Mouse (Mus musculus) urinary bladder, postnatal 14 days (tissue): Measurements from ENCODE around the gene Atp2b2.

Experiments
- DNase-seq: peaks from one replicate; pipeline ENCODE4 v3.0.0; 2021; ENCODE audit warnings: low spot score

The Atp2b2 gene

DNA sequence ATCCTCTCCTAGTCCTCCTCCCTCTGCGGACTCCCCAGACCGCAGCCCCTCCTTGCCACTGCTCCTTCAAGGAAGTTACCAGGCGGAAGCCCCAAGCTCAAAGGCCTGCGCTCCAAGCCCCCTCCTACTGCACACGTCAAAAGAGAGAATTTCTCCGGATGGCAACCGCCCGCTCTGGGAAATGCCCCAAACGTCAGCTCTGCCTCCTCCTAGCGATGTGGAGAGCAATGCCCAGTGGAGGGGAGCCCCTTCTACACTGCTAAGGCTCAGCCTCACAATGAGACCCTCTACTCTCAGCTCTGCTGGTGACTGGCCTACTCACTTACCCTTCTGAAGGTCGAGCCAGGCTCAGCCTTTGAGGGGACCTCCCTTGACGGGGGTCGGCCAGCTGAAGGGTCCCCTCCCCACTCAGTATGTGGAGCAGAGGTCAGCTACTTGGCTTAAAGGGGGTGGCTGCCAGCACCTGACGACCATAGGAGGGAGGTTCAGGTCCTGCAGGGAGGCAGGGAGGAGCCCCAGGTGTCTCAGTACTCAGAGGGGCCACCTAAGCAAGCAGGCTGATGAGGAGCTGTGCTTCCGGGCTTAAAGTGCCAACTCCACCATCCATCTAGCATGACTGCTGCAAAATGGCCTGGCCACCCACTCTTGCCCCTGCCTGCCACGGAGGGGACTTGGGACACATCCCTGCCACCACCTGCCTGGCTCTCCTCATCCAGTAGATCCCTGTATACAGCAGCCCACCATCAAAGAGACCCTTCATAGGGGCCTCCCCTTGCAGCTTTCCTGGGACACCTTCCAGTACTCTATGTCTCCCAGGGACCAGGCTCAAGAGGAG is 152.2 kb downstream of the Atp2b2 start:
- DNase-seq, result no peak

DNA sequence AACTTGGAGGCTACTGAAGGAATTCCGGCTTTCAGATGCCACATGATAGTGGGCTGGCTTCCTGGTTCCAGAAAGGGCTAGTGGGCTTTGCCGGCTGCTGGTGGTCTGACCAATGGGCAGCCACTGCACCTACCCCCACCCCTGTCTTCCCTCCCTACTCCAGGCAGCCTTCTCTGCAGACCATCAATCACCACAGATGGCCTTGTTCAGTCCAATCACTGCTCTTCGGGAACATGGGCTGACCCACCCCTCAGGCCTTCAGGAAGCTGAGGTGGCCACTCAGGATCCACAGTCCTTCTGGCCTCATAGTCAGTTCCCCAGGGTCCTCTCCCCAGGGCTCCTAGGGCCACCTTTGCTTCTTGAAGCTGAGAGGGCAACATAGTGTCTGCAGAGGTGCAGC is 153.2 kb downstream of the Atp2b2 start:
- DNase-seq, result no peak

DNA sequence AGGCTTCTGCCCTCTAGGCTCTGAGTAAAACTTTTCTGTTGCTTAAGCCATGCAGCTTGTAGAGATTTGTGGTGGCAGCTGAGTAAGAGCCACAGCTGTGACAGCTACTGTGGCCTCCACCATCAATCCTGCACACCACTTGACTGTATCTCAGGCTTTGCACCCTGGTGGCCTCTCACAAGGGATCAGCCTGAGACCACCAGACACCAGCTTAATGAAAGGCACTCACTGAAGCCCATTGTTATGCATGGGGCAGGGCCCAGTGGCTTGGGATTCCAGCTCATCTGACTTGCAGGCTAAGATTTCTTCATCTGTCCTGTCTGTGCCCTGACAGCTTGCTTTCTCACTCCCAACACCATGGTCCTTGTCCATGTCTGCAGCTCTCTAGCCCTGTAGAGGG is 155.5 kb downstream of the Atp2b2 start:
- no peak for DNase-seq

DNA sequence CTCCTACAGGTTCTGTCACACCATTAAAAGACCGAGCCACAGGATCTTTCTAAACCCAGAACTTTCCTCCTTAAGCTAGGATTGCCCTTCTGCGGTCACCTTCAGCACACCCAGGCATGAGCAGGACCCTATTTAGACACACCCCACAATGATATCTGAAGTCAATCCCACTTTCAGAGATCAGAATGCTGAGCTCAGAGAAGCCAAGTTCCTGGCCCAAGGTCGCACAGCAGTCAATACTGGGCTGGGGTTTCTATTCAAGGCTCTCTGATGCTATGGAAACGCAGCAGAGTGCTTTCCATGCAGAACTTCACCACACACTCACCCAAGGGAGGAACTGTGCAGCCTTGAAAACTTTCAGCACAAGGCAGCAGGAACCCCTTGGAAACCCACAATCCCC is 157.6 kb downstream of the Atp2b2 start:
- DNase-seq, result no peak

DNA sequence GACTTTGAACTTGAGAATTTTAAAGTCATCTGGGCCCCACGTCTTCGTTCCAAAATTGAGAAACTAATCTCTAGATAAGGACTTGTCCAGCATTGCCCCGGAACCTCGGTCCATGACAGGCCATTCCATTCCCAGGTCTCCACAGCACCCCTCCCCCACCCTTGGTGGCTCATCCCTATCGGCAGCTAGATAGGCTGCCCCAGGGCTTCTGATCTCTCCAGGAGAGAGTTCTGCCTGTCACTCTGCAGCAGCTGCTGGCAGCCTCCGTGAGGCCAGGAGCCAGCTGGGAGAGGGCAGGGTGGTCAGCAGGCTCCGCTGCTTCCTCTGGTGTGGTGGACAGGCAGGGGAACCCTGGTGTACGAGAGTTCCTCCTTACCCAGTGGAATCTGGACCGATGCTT is 159.2 kb downstream of the Atp2b2 start:
- DNase-seq, result no peak

DNA sequence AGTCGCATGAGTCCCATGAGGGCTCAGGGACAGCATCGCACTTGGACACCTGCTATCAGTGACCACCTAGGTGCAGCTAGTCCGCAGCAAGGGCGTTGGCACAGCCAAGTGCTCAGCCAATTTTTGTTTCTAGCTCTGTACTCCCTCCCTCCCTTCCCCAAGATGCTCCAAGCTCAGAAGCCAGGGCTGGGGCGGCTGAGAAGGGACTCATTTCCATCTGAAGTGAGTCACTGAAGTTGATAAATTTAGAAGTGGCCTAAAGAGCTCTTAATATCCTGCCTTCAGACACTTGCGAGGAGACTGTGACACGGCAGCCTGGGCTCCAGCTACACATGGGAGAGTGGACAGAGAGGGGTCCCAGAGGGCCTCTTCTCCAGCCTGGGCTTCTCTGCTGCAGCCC is 160.0 kb downstream of the Atp2b2 start:
- no peak for DNase-seq

DNA sequence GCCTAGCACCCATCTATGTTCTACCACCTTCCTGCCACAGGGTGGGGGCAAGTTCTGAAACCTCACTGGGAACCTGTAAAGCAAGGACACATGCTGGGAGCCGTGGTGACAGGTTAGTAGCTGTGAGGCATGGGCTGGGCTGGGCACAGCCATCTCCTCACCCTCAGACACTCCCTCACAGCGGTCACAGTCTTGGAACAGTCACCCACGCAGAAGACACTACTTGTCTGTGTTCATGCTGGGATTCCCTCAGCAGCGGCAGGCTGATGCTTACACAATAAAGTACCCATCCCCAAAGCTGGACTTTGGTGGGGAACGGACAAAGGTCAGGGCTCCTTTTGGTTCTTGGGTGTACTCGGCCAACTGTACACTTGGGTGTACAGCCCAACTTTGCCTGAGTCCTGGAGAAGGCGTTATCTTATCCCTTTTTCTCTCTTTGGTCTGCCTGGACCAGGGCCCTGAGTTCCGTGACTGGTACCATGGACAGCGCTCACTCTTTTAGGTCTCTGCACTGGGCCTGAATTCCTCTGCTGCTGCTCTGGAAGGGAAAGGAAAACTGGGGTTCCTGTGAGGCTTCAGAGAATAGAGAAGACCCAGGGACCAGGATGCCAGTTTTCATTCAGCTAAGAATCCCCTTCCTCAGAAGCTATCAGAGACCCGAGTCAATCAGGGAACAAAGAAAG is 160.7 kb downstream of the Atp2b2 start:
- peak; percentile 13 for DNase-seq

DNA sequence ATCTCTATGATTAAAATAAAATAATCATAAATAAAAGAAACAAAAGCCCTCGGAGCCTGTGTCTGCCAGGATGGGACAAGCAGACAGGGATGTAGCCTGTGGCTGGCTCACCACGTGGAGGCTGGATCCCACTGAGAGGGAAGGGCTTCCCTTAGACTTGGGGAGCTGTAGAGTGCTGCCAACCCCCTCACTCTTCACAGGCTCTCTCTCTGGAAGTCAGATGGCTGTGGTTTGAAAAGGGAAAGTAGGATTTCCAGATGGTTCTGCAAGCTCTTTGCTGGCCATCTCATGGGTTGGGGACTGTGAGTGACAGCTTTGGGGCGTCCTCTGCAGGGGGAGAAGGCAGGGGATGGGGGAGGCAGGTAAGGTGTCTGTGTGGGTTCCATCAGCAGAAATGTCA is 163.0 kb downstream of the Atp2b2 start:
- DNase-seq, result no peak

DNA sequence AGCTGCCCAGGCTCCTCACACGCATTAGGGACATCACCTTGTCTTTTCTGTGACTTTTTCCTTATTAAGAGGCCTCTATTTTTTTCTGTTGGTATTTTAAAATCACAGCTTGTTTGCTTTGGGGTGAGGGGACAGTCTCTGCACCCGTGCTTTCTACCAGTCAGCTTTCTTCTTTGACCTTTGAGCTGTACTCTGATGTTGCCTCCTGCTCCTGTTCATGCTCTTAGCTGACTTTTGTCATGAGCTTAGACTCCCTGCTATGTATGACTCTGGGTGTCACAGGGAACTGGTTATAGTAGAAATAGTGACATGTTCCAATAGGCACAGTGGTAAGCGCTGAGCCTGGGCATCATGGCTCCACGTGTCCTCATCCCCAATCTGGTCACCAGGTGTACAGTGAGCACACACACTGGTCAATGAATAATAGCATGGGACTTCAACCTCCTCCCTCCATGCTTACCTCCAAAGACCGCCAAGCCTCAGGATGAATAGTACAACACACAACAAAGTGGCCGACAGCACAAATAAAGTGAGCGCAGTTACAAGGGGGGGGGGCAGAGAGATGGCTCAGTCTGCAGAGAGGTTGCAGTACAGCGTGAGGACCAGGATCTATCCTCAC is 163.8 kb downstream of the Atp2b2 start:
- no peak for DNase-seq

DNA sequence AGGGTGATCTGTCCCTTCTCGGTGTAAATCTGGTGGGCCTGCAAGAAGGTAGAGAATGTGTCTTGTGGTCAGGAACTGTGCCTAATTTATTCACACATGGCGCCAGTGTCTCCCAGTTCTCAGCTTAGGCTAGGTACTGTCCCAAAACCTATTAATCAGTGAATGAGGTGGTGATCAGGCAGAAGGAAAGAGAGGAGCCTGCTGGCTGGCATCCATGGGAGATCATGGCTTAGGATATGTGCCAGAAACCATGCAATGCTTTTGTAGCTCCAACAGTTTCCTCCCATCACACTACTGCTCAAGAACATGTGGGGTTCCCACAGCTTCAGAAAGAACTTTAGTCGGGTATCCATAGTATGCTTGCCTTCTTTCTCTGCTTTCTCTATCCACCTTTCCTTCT is 165.8 kb downstream of the Atp2b2 start:
- DNase-seq, result no peak

DNA sequence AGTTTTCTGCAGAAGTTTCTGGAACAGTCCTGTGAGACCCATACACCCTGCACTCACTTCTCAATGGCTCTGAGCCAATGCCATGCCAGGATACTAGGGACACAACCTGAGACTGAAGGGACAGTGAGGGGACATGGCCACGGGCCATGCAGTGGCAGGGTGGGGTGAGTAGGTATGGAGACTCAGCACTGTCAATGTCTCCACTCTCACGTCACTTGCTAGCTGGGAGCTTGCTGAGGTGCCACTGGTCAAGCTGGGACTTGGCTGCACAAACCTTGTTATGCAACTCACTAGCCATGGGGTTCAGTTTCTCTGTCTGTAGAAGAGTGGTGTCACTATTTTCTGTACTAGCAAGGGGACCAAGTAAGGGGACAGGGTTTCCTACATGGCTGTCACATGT is 167.2 kb downstream of the Atp2b2 start:
- no peak for DNase-seq

DNA sequence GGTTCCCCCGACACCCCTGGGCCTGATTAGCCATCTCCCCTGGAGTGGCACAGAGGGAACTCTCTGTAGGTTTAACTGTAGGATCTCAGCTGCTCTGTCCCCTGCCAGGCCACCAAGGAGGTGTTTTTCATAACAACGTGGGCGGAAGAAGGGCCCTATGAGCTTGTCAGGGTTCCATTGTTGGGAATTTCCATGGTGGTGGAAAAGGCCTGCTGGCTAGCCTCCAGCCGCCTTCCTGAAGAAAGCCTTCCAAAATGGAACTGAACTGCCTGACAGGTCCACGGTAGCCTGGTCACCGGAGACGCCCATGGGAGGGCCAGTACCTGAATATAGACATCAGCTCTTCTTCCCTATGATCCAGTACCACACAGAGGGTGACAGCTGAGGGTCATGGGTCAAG is 169.8 kb downstream of the Atp2b2 start:
- no peak for DNase-seq

DNA sequence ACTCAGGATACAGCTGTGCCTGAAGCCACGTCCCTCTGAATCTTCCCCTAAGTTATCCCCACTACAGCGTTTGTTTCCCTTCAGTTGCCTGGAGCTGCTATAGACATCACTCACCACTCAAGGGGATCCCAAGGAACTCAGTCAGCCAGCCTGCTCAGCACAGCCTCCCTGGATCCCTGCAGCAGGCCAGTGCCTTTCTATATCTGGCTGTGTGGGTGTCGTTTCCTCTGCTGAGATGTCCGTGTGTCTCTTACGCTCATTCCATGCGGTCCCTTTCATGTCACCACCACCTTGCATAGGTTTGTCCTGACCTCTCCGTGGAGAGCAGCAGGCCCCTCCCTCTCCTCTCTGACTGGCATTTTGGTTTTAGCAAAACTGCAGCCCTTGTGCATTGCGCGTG is 171.6 kb downstream of the Atp2b2 start:
- no peak for DNase-seq

DNA sequence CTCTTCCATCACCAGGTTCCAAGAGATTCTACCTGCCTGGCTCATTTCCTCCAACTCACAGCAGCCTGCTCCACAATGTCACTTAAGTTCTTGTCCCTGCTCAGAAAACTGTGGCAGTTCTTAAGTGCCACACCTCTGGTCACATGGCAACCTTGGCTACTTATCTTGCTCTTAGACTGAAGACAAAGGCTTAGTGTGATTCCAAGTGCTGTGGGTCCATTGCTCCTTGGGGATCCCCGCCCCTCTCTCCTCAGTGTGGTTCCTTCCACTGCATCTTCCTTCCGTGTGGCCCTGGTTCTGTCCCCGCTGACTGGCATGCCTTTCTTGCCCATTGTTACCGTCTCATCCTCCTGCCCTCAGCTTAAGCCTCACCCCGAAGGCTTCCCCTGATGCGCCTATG is 173.9 kb downstream of the Atp2b2 start:
- DNase-seq, result no peak

DNA sequence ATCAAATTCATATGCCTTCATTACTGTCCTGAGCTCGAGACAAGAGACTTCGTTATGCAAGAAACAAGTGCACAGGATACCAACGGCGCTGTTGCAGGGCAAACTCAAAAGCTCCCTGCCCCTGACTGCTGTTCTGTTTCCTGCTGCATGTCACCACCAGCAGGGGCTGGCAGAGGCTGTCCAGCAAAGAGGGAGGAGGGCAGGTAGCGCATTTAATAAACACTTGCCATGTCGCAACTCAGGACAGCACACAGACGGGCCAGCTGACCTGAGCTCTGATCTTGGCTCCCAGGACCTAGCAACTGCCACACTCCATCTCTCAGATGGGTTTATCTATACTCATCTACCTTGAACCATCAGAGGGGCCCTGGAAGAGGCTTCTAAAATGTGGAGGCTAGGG is 176.7 kb downstream of the Atp2b2 start:
- DNase-seq, result no peak

DNA sequence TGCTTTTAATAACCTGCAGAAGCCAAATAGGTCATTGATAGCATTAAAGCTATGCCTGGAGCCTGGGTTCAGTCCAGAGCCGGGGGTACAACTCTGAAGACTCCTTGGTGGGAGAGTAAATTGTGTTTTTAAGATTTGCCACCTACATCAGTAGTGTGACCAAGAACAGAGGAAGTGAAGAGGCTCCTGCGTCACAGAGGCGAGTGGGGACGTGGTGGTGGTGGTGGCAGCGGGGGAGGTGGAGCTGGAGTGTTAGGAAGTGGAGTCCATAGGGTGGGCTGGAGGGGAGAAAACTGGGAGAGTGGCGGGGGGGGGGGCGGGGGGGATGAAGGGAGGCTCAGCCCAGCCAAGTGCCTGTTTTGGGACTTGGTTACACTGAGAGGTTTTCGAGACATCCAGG is 177.6 kb downstream of the Atp2b2 start:
- no peak for DNase-seq

DNA sequence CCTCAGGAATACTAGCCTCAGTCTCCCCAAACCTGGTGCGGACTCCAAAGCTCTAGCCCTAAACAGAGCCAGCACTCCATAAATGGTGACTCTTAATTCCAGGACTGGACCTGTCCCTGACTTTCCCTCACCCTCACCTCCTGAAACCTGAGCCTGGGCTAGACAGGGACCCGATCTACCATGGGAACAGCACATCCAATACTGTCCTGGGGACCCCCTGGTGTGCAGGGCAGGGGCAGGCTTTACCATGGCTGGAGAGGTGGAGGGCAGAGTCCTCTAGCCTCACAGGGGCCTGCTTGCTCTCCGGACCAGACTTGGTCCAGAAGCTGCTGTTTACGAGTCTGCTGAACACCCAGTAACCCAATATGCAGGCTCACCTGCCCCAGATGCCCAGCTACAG is 179.5 kb downstream of the Atp2b2 start:
- DNase-seq, result no peak

DNA sequence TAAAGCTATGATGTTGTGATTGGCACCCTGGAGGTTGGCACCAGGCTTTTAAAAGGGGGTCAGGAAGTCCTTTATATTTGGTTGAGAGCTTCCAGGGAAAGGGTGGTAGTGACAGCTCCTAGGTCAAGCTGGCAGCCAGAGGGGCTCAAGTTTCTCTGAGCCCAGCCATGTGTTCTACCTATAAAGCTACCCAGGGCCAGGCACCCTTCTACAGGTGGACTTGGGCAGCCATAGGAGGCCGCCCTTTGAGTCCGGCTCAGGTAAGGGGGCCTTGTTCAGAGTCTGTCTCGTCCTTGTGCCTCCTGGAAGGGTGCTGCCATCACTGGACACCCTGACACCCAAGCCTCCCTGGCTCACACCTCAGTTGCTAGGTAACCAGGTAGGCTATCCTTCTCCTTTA is 180.5 kb downstream of the Atp2b2 start:
- DNase-seq, result no peak

DNA sequence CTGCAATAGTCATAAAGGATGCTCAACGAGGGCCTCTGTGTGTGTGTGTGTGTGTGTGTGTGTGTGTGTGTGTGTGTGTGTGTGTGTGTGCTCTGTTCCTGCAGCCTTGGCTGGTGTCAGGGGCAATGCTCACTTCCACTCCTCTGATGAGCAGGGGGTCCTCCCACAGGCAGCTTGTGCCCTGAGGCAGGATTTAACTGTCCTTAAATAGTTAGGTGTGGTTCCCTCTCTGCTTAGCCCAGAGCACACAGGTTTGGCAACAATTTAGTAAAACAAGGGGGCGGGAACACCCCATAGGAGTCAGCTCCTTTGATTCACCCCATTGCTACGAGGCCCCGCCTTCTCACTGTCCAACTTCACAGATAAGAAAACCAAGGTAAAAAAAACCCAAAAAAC is 181.0 kb downstream of the Atp2b2 start:
- no peak for DNase-seq

DNA sequence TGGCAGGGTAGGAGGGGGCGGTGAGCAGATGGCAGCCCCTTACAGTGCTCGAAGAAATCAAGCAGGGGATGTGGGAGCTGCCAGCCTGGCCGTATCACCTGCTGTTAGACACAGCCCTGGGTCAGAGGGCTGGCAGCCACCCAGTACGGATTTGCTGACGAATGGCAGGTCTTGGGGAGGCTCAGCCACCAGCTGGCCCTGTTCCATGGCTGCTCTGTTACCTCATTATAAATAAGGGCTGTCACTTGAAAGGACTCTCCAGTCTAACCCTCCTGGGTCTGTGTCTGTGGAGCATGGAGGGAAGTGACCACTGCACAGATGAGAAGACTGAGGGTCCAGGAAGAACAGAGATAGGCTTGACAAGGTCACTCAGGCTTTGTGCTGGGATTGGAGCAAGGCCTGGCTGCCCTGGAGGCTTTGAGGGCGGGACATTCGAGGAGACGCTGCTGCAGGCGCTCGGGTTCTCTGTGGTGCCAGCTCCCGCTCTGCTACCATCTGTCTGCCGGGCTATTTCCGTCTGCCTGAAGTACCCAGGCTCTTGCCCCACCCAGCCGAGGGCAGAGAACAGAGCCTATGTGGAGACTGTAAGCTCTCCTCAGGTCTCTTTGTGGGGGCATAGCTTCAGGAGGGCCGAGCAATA is 181.6 kb downstream of the Atp2b2 start:
- no peak for DNase-seq

DNA sequence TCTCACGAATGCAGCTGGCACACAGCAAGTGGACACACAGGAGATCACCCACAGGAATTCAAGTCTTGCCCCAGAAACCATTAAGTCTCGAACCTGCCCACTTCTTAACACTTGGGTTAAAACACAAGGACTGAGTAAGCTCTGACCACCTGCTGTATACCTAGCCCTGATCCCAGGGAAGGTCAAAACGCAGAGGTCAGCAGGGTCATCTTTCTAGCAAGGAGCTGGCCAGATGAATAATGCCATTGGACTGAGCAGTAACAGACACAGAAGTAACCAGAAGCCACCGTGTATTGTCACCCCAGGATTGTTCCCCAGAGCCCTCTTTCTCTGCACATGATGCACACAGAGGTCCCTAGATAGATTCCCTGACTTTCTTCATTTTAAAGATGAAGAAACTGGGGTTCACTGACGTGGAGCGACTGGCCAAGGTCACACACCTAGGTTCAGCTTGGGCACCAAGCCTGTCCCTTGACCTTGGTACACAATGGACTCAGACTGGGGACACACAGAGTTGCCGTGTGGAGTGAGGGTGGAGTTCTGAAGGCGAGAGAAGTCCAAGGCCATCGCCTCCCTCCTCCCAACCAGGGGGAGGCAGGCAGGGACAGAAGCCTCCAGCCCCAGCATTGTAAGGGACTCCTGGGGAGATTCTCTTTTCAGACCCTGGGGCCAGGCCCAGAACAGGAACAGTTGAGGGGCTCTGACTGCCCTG is 182.2 kb downstream of the Atp2b2 start:
- DNase-seq, result no peak

DNA sequence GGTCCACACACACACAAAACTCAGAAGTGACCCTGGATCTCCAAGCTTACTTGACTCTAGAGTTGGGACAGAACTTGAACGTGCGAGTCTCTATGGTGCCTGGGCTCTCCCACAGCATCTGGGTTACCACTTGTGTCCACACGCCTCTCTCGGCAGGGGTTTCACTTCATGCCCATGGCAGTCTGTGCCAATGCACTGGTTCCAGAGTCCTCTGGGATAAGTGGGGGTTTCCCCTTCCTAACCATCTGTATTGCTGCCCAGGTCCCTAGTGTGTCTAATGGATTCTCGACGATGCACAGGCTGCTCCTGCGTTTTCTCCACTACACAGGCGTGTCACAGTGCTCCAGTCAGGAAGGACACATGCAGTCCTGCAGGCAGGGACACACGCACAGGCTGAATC is 184.1 kb downstream of the Atp2b2 start:
- DNase-seq, result no peak
